Mouse (Mus musculus) stomach, embryonic 16.5 days (tissue): ENCODE measurements around the gene Syn2. TPM values are rescaled to one million over a fixed set of nuclear protein-coding genes. Genes with fewer than 3 reads are reported as not detected.

Experiments
- ATAC-seq: fragments of 200-750 bp; cut with Nextera tagmentation; 2 replicates; pipeline ENCODE4 v1.8.0; 2017; ENCODE audit warnings: moderate number of reproducible peaks, moderate TSS enrichment; ENCODE audit not compliant: insufficient read depth, low FRiP score
- H3K27ac ChIP-seq: fragments of 300-500 bp; sonication (generic); 2 replicates; pipeline ENCODE4 v1.5.1; 2014; ENCODE audit warnings: low read length
- H3K27me3 ChIP-seq: fragments of 300-500 bp; sonication (generic); 2 replicates; pipeline ENCODE4 v1.6.1; 2014; ENCODE audit warnings: low read length, control low read depth, mixed read lengths; ENCODE audit not compliant: control insufficient read depth, insufficient read depth
- H3K36me3 ChIP-seq: fragments of 300-500 bp; sonication (generic); 2 replicates; pipeline ENCODE4 v1.6.1; 2014; ENCODE audit warnings: low read length; ENCODE audit not compliant: control insufficient read depth, insufficient read depth
- H3K4me1 ChIP-seq: fragments of 300-500 bp; sonication (generic); 2 replicates; pipeline ENCODE4 v1.6.1; 2014; ENCODE audit warnings: low read length, control low read depth, mixed read lengths; ENCODE audit not compliant: control insufficient read depth, insufficient read depth
- H3K4me2 ChIP-seq: fragments of 300-500 bp; sonication (generic); 2 replicates; pipeline ENCODE4 v1.6.1; 2014; ENCODE audit warnings: low read depth, low read length, mixed read lengths
- H3K4me3 ChIP-seq: fragments of 300-500 bp; sonication (generic); replicated peaks from 2 replicates; pipeline ENCODE4 v1.5.1; 2014; ENCODE audit warnings: mild to moderate bottlenecking, low read length
- H3K9ac ChIP-seq: fragments of 300-500 bp; sonication (generic); 2 replicates; pipeline ENCODE4 v1.6.1; 2014; ENCODE audit warnings: low read length
- H3K9me3 ChIP-seq: fragments of 300-500 bp; sonication (generic); replicated peaks from 2 replicates; pipeline ENCODE4 v1.6.1; 2016; ENCODE audit warnings: low read length, control low read depth; ENCODE audit not compliant: control insufficient read depth
- WGBS: fragments of 180-500 bp; shearing (Covaris S2); extraction: QIAGEN DNeasy Blood & Tissue Kit; methylation state at CpG from one replicate; pipeline ENCODE4 v1.1.7; 2014; 5-methylcytosine and 5-hydroxymethylcytosine counted together
- polyA plus RNA-seq: library from polyadenylated mRNA; unstranded; fragments of >200 nt; fragmentation: Nextera tagmentation; extraction: Ambion mirVana; gene quantifications from 2 replicates; pipeline ENCODE4 v1.2.1, GENCODE M21; 2015

Gene Syn2
- polyA plus RNA-seq, 1 experiment from 2014 or later: 2.2 TPM

GRCm38 (mm10) chr6:115271326-115271725 lies 136.6 kb downstream of the Syn2 start:
- H3K4me3 ChIP-seq: no peak overlapping the region
- H3K4me2 ChIP-seq: no peak overlapping the region
- H3K9ac ChIP-seq: no peak overlapping the region
- no peak for ATAC-seq
- no peaks in the 10 kb centered on the region for H3K9me3 ChIP-seq
- H3K27ac ChIP-seq: no peak overlapping the region
- no peaks in the 10 kb centered on the region for H3K27me3 ChIP-seq
- no peaks in the 10 kb centered on the region for H3K36me3 ChIP-seq
- 65% methylated on average over 3 of the region's 3 CpGs for WGBS
- H3K4me1 ChIP-seq: peaks cover 9% of the 10 kb centered on the region; the same call in 1 of the 2 replicates

GRCm38 (mm10) chr6:115271866-115272271 lies 137.2 kb downstream of the Syn2 start:
- Histone ChIP-seq H3K27me3 (no peaks in the 10 kb centered on the region), H3K9ac (peak overlapping the region; percentile 36; the same call in 1 of the 2 replicates), H3K4me1 (peaks cover 9% of the 10 kb centered on the region; the same call in 1 of the 2 replicates), H3K4me3 (no peak overlapping the region), H3K27ac (no peak overlapping the region), H3K9me3 (no peaks in the 10 kb centered on the region), H3K36me3 (no peaks in the 10 kb centered on the region), H3K4me2 (no peak overlapping the region)
- WGBS: 9% methylated on average over 4 of the region's 4 CpGs
- no peak; the same call in 1 of the 2 replicates for ATAC-seq

DNA sequence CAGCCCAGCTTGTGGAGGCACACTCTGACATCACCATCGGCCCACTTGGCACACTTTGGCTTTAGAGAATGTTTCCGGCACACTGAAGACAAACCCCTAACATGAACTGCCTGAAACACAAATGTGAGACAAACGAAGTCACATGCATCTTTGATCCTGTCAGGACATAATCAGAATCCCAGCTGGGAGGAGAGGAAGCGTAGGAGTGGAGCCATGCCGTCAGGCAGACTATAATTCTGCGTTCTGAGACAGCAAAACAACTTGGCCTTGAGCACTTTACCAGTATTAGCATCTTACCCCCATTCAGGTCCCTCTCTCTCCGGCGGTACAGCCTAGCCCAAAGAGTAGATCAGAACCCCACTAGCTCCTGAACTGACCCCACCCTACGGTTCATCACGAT lies 138.6 kb downstream of the Syn2 start:
- ATAC-seq: no peak
- Histone ChIP-seq H3K4me3 (no peak overlapping the region), H3K9me3 (no peaks in the 10 kb centered on the region), H3K27ac (no peak overlapping the region), H3K4me1 (peaks cover 9% of the 10 kb centered on the region; the same call in 1 of the 2 replicates), H3K9ac (no peak overlapping the region), H3K27me3 (no peaks in the 10 kb centered on the region), H3K4me2 (no peak overlapping the region), H3K36me3 (no peaks in the 10 kb centered on the region)
- WGBS: 82% methylated on average over 10 of the region's 10 CpGs

- no peak overlapping the region for H3K9ac ChIP-seq
- no peak for ATAC-seq
- H3K4me2 ChIP-seq: no peak overlapping the region
- H3K9me3 ChIP-seq: no peaks in the 10 kb centered on the region
- WGBS: 60% methylated on average over 9 of the region's 9 CpGs
- no peaks in the 10 kb centered on the region for H3K27me3 ChIP-seq
- no peaks in the 10 kb centered on the region for H3K36me3 ChIP-seq
- peaks cover 9% of the 10 kb centered on the region; the same call in 1 of the 2 replicates for H3K4me1 ChIP-seq
- no peak overlapping the region for H3K4me3 ChIP-seq
- H3K27ac ChIP-seq: no peak overlapping the region
Measured at GRCm38 (mm10) chr6:115274705-115275104, 140.0 kb downstream of the Syn2 start.

DNA sequence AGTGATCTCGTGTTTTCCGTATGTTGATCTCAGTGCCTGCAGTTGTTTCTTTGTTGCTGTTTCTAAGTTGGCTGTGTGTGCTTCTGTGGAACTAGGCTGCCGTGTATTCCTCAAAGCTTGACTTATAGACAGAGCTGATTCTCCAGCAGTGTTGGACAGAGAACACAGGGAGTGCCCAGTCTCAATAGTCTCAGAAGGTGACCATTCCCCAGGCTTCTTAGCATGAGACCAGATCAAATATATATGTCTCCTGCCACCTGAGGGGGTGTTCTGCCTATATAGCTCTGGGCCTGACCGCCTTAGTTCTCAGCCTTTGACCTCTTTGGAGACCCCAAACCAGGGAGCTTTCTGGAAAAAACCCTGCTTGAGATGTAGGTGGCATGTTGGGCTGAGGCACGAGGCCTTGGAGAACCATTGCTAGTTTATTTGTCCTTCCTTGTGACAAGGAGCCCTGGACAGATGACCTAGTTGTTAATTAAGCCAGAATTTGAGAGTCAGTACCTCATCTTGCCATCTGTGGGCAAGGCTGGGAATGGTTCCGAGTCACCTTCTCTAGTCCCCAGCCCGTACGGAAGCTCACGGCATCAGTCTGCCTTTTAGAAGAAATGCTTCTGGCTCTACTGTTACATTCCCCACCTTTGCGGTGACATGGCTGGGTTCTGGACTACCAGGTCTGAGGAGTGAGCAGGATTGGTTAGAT lies 140.6 kb downstream of the Syn2 start:
- ATAC-seq: no peak
- 89% methylated on average over 10 of the region's 10 CpGs for WGBS
- Histone ChIP-seq H3K27ac (no peak overlapping the region), H3K4me3 (no peak overlapping the region), H3K36me3 (no peaks in the 10 kb centered on the region), H3K27me3 (no peaks in the 10 kb centered on the region), H3K4me2 (no peak overlapping the region), H3K9ac (no peak overlapping the region), H3K4me1 (peaks cover 9% of the 10 kb centered on the region; the same call in 1 of the 2 replicates), H3K9me3 (no peaks in the 10 kb centered on the region)

DNA sequence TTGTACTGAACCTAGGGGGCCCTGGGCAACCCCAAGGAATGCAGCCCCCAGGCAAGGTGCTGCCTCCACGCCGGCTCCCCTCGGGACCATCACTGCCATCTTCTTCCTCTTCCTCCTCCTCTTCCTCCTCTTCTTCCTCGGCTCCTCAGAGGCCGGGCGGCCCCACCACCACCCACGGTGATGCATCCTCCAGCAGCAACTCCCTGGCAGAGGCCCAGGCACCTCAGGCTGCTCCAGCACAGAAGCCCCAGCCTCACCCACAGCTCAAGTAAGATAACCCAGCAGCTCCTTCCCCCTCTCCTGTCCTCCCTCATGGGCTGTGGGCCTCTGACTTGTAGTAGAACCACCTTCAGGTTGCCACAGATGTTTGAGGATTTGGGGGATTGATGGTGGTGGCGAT lies 143.4 kb downstream of the Syn2 start:
- Histone ChIP-seq H3K9me3 (no peaks in the 10 kb centered on the region), H3K9ac (no peak overlapping the region), H3K4me2 (no peak overlapping the region), H3K4me3 (no peak overlapping the region), H3K27me3 (no peaks in the 10 kb centered on the region), H3K27ac (no peak overlapping the region), H3K4me1 (no peaks in the 10 kb centered on the region), H3K36me3 (no peaks in the 10 kb centered on the region)
- ATAC-seq: no peak
- WGBS: 67% methylated on average over 8 of the region's 8 CpGs

DNA sequence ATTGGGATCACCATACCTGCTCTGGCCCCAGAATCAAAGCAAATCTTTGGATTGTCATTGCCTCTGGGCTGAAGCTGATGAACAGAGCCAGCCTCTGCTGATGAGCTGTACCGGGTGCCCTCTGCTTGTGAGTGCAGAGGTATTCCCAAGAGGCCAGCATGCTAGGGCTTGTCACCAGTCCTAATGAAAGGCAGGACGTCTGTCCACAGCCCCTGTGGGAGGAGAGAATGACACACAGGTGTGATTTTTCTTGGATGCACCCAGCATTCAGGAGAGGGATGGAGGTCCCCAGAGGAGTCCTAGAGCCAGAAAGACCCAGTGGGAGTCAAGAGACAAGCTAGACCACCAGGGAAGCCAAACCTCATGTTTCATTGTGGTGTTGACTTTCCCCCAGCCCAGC lies 144.9 kb downstream of the Syn2 start:
- H3K36me3 ChIP-seq: no peaks in the 10 kb centered on the region
- H3K4me3 ChIP-seq: no peak overlapping the region
- ATAC-seq: no peak
- no peak overlapping the region for H3K9ac ChIP-seq
- no peaks in the 10 kb centered on the region for H3K27me3 ChIP-seq
- WGBS: 58% methylated on average over 2 of the region's 2 CpGs
- H3K27ac ChIP-seq: no peak overlapping the region
- no peaks in the 10 kb centered on the region for H3K4me1 ChIP-seq
- H3K4me2 ChIP-seq: no peak overlapping the region
- H3K9me3 ChIP-seq: no peaks in the 10 kb centered on the region

DNA sequence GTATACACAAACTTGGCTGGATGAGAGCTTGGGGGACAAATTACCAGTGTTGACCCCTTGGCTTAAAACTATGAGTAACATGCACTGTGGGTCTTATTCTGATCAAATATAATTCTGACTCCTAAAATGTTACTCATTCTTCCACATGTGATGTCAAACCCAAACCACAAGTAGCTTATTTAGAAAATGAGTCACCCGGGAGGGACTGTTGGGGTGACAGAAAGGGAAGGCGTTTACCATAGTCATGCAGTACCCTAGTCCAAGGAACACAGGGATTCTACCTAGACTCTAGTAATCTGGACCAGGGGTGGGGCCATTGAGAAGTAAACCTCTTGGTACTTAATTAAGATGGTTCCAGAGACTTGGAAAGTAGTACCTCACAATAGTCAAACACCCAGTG lies 149.5 kb downstream of the Syn2 start:
- H3K4me1 ChIP-seq: no peaks in the 10 kb centered on the region
- H3K4me2 ChIP-seq: no peak overlapping the region
- WGBS: 75% methylated on average over 2 of the region's 2 CpGs
- no peak overlapping the region for H3K9ac ChIP-seq
- H3K4me3 ChIP-seq: no peak overlapping the region
- no peaks in the 10 kb centered on the region for H3K27me3 ChIP-seq
- no peak for ATAC-seq
- no peak overlapping the region for H3K27ac ChIP-seq
- no peaks in the 10 kb centered on the region for H3K9me3 ChIP-seq
- no peaks in the 10 kb centered on the region for H3K36me3 ChIP-seq

- no peaks in the 10 kb centered on the region for H3K27me3 ChIP-seq
- no peaks in the 10 kb centered on the region for H3K36me3 ChIP-seq
- no peaks in the 10 kb centered on the region for H3K4me1 ChIP-seq
- no peak overlapping the region for H3K9ac ChIP-seq
- no peak overlapping the region for H3K4me2 ChIP-seq
- no peak overlapping the region for H3K27ac ChIP-seq
- 74% methylated on average over 6 of the region's 6 CpGs for WGBS
- no peak overlapping the region for H3K4me3 ChIP-seq
- no peaks in the 10 kb centered on the region for H3K9me3 ChIP-seq
- no peak for ATAC-seq
Measured at GRCm38 (mm10) chr6:115286441-115286840, 151.7 kb downstream of the Syn2 start.
